Mouse (Mus musculus) MEL (cell line): ENCODE results near the gene Hebp2. TPM values are rescaled to one million over a fixed set of nuclear protein-coding genes. Genes with fewer than 3 reads are reported as not detected.

Source experiments
- DNase-seq: peaks from one replicate; pipeline ENCODE4 v3.0.0; 2011; ENCODE audit warnings: low read depth, low spot score
- H3K27ac ChIP-seq: 2 replicates; pipeline ENCODE4 v1.5.1; 2012; ENCODE audit warnings: low read depth, mild to moderate bottlenecking, control low read depth, low read length, moderate library complexity; ENCODE audit not compliant: control insufficient read depth
- H3K27me3 ChIP-seq, 2 experiments: fragments of 150-350 bp in 1 of 2; sonication (generic) in 1 of 2; 2 replicates each; pipeline ENCODE4 v1.6.1; 2012; ENCODE audit warnings: low read length in 2 of 2, mild to moderate bottlenecking in 2 of 2, improper control_type of control experiment in 1 of 2, moderate library complexity in 1 of 2; ENCODE audit not compliant: insufficient read depth in 2 of 2, control insufficient read depth in 1 of 2
- H3K36me3 ChIP-seq, 2 experiments: 2 replicates each; pipeline ENCODE4 v1.6.1; 2012 to 2014; ENCODE audit warnings: low read length in 2 of 2, improper control_type of control experiment in 1 of 2, inconsistent platforms in 1 of 2, mild to moderate bottlenecking in 1 of 2; ENCODE audit not compliant: insufficient read depth in 2 of 2, control insufficient read depth in 1 of 2
- H3K4me1 ChIP-seq, 2 experiments: fragments of 150-350 bp in 1 of 2; sonication (generic) in 1 of 2; 2 replicates each; pipeline ENCODE4 v1.6.1; 2012; ENCODE audit warnings: low read length in 2 of 2, improper control_type of control experiment in 1 of 2, mild to moderate bottlenecking in 1 of 2; ENCODE audit not compliant: insufficient read depth in 2 of 2, control insufficient read depth in 1 of 2
- H3K4me3 ChIP-seq, 2 experiments: fragments of 150-350 bp in 1 of 2; sonication (generic) in 1 of 2; 2 replicates each; pipeline ENCODE4 v1.5.1; 2012; ENCODE audit warnings: low read depth in 2 of 2, low read length in 2 of 2, mild to moderate bottlenecking in 2 of 2, moderate library complexity in 2 of 2, control low read depth in 1 of 2, improper control_type of control experiment in 1 of 2; ENCODE audit not compliant: control insufficient read depth in 1 of 2, insufficient read depth in 1 of 2
- H3K79me2 ChIP-seq: 2 replicates; pipeline ENCODE4 v1.6.1; 2012; ENCODE audit warnings: mild to moderate bottlenecking, low read length, moderate library complexity; ENCODE audit not compliant: control insufficient read depth, poor library complexity, insufficient read depth
- H3K9ac ChIP-seq: 2 replicates; pipeline ENCODE4 v1.6.1; 2012; ENCODE audit warnings: low read depth, mild to moderate bottlenecking, control low read depth, low read length, moderate library complexity; ENCODE audit not compliant: control insufficient read depth, poor library complexity, severe bottlenecking
- H3K9me3 ChIP-seq: fragments of 150-350 bp; sonication (generic); replicated peaks from 2 replicates; pipeline ENCODE4 v1.6.1; 2012; ENCODE audit warnings: mild to moderate bottlenecking, low read length, improper control_type of control experiment, moderate library complexity; ENCODE audit not compliant: insufficient read depth
- BHLHE40 ChIP-seq: IDR thresholded peaks from 2 replicates; pipeline ENCODE4 v1.6.1; 2012; ENCODE audit warnings: low read depth, mild to moderate bottlenecking, inconsistent platforms, low read length, improper control_type of control experiment, borderline replicate concordance
- CHD1 ChIP-seq: IDR thresholded peaks from 2 replicates; pipeline ENCODE4 v1.6.1; 2012; ENCODE audit warnings: low read depth, mild to moderate bottlenecking, inconsistent platforms, low read length, improper control_type of control experiment
- CHD2 ChIP-seq: IDR thresholded peaks from 2 replicates; pipeline ENCODE4 v1.6.1; 2011; ENCODE audit warnings: low read length, improper control_type of control experiment
- EP300 ChIP-seq, 2 experiments: IDR thresholded peaks; 2 replicates each; pipeline ENCODE4 v1.6.1; 2011; ENCODE audit warnings: improper control_type of control experiment in 2 of 2, low read length in 2 of 2, low read depth in 1 of 2, mild to moderate bottlenecking in 1 of 2
- ETS1 ChIP-seq: IDR thresholded peaks from 2 replicates; pipeline ENCODE4 v1.6.1; 2012; ENCODE audit warnings: low read depth, mild to moderate bottlenecking, inconsistent platforms, low read length, improper control_type of control experiment, moderate library complexity
- GATA1 ChIP-seq: IDR thresholded peaks from 2 replicates; pipeline ENCODE4 v1.6.1; 2011; ENCODE audit warnings: low read depth, low read length, improper control_type of control experiment
- KAT2A ChIP-seq: conservative IDR thresholded peaks from 2 replicates; pipeline ENCODE4 v1.6.1; 2012; ENCODE audit warnings: low read depth, low read length, improper control_type of control experiment, inconsistent platforms
- MAZ ChIP-seq: IDR thresholded peaks from 2 replicates; pipeline ENCODE4 v1.6.1; 2012; ENCODE audit warnings: low read depth, mild to moderate bottlenecking, inconsistent platforms, low read length, improper control_type of control experiment
- MEF2A ChIP-seq: IDR thresholded peaks from 2 replicates; pipeline ENCODE4 v1.6.1; 2014; ENCODE audit warnings: low read depth, mild to moderate bottlenecking, inconsistent platforms, low read length, improper control_type of control experiment; ENCODE audit not compliant: poor library complexity, insufficient replicate concordance, severe bottlenecking; ENCODE audit errors: extremely low read depth
- MXI1 ChIP-seq: IDR thresholded peaks from 2 replicates; pipeline ENCODE4 v1.6.1; 2011; ENCODE audit warnings: mild to moderate bottlenecking, low read depth, low read length, improper control_type of control experiment
- MYB ChIP-seq: IDR thresholded peaks from 2 replicates; pipeline ENCODE4 v1.6.1; 2011; ENCODE audit warnings: mild to moderate bottlenecking, low read depth, low read length, improper control_type of control experiment
- MYC ChIP-seq: IDR thresholded peaks from 2 replicates; pipeline ENCODE4 v1.6.1; 2011; ENCODE audit warnings: low read depth, mild to moderate bottlenecking, low read length, improper control_type of control experiment, moderate library complexity
- NELFE ChIP-seq: IDR thresholded peaks from 2 replicates; pipeline ENCODE4 v1.6.1; 2011; ENCODE audit warnings: low read depth, low read length, improper control_type of control experiment
- NRF1 ChIP-seq: IDR thresholded peaks from 2 replicates; pipeline ENCODE4 v1.6.1; 2014; ENCODE audit warnings: low read depth, mild to moderate bottlenecking, inconsistent platforms, low read length, improper control_type of control experiment, moderate library complexity; ENCODE audit not compliant: poor library complexity, insufficient read depth, severe bottlenecking
- POLR2A ChIP-seq, 2 experiments: IDR thresholded peaks; 2 replicates each; pipeline ENCODE4 v1.6.1; 2011 to 2012; ENCODE audit warnings: low read length in 2 of 2, mild to moderate bottlenecking in 2 of 2, control low read depth in 1 of 2, improper control_type of control experiment in 1 of 2, low read depth in 1 of 2, moderate library complexity in 1 of 2; ENCODE audit not compliant: control insufficient read depth in 1 of 2, insufficient read depth in 1 of 2, poor library complexity in 1 of 2
- POLR2AphosphoS2 ChIP-seq: IDR thresholded peaks from 2 replicates; pipeline ENCODE4 v1.6.1; 2011; ENCODE audit warnings: low read length, improper control_type of control experiment
- RCOR1 ChIP-seq: IDR thresholded peaks from 2 replicates; pipeline ENCODE4 v1.6.1; 2012; ENCODE audit warnings: low read depth, mild to moderate bottlenecking, inconsistent platforms, low read length, improper control_type of control experiment
- SIN3A ChIP-seq: IDR thresholded peaks from 2 replicates; pipeline ENCODE4 v1.6.1; 2012; ENCODE audit warnings: low read length, improper control_type of control experiment, inconsistent platforms
- SMC3 ChIP-seq: IDR thresholded peaks from 2 replicates; pipeline ENCODE4 v1.6.1; 2011; ENCODE audit warnings: low read depth, low read length, improper control_type of control experiment
- UBTF ChIP-seq: IDR thresholded peaks from 2 replicates; pipeline ENCODE4 v1.6.1; 2012; ENCODE audit warnings: low read depth, mild to moderate bottlenecking, inconsistent platforms, low read length, improper control_type of control experiment, moderate library complexity, borderline replicate concordance; ENCODE audit not compliant: insufficient read depth
- USF1 ChIP-seq: IDR thresholded peaks from 2 replicates; pipeline ENCODE4 v1.6.1; 2014; ENCODE audit warnings: low read depth, mild to moderate bottlenecking, inconsistent platforms, low read length, improper control_type of control experiment, moderate library complexity
- ZC3H11A ChIP-seq: IDR thresholded peaks from 2 replicates; pipeline ENCODE4 v1.6.1; 2012; ENCODE audit warnings: low read depth, mild to moderate bottlenecking, inconsistent platforms, low read length, improper control_type of control experiment
- ZNF384 ChIP-seq: IDR thresholded peaks from 2 replicates; pipeline ENCODE4 v1.6.1; 2012; ENCODE audit warnings: low read depth, mild to moderate bottlenecking, inconsistent platforms, low read length, improper control_type of control experiment
- polyA plus RNA-seq, 2 experiments: library from polyadenylated mRNA; stranded (reverse) in 1 of 2; unstranded in 1 of 2; fragments of >175 nt in 1 of 2; fragments of >200 nt in 1 of 2; gene quantifications; 2 replicates each; pipeline versions ENCODE4 v1.2.1 to v1.2.4; 2012; ENCODE audit warnings: low replicate concordance in 2 of 2, low read depth in 1 of 2; ENCODE audit not compliant: insufficient read length in 2 of 2, insufficient read depth in 1 of 2, missing spikeins in 1 of 2
- total RNA-seq: library from RNA; depleted of rRNA; stranded (reverse); fragments of 300-350 nt; gene quantifications from 2 replicates; pipeline ENCODE4 v1.2.3, GENCODE M21; 2012; rRNA removed

Gene Hebp2
- total RNA-seq, result not detected in 2 replicates
- not detected for polyA plus RNA-seq

DNA sequence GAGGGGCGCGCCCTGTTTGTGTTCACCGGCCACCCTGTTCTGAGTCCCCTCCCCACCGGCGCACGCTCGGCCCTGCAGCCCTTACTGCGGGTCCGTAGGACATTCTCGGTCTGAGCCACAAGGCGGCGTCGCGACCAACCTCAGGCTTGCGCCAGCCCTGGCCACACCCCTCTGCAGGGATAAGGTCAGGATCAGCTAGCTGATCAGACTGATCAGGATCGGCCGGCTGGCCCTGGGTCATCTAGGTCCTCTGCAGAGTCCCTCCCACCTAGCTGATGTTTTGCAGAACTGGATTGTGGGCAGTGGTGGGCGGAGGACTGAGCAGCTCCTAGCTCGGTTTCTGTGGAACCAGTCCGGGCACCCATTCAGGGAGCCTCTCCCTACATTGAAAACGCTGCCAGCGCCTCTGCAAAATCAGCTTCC lies at the start of gene Hebp2:
TSS of gene Hebp2 (minus strand) at position 264 of the 423 bp plus-strand sequence.
- no peak within 1 kb of the TSS for H3K4me3 ChIP-seq
- no peak within 1 kb of the TSS for H3K27ac ChIP-seq
- H3K9me3 ChIP-seq, result no peaks in the 10 kb centered on the region
- DNase-seq, result no peak
- H3K36me3 ChIP-seq, result no peaks in the 10 kb centered on the region
- H3K9ac ChIP-seq, result no peak within 1 kb of the TSS
- no peaks in the 10 kb centered on the region for H3K79me2 ChIP-seq
- no peaks in the 10 kb centered on the region for H3K4me1 ChIP-seq
- H3K27me3 ChIP-seq, result no peaks in the 10 kb centered on the region
- TF ChIP-seq UBTF, result no peak
- TF ChIP-seq MAZ, result no peak
- no peak for TF ChIP-seq MYB
- TF ChIP-seq RCOR1, result no peak
- no peak for TF ChIP-seq USF1

GRCm38 (mm10) chr10:18589455-18589854 lies 43.6 kb upstream of the Hebp2 start:
- H3K27ac ChIP-seq, result no peak overlapping the region
- H3K79me2 ChIP-seq, result no peaks in the 10 kb centered on the region
- TF ChIP-seq MEF2A (no peak), KAT2A (no peak), SMC3 (no peak), NRF1 (no peak), MYC (no peak), SIN3A (no peak)
- no peak overlapping the region for H3K4me3 ChIP-seq
- no peaks in the 10 kb centered on the region for H3K4me1 ChIP-seq
- no peaks in the 10 kb centered on the region for H3K9me3 ChIP-seq
- H3K27me3 ChIP-seq, result no peaks in the 10 kb centered on the region
- H3K9ac ChIP-seq, result no peak overlapping the region
- no peaks in the 10 kb centered on the region for H3K36me3 ChIP-seq
- DNase-seq, result no peak

DNA sequence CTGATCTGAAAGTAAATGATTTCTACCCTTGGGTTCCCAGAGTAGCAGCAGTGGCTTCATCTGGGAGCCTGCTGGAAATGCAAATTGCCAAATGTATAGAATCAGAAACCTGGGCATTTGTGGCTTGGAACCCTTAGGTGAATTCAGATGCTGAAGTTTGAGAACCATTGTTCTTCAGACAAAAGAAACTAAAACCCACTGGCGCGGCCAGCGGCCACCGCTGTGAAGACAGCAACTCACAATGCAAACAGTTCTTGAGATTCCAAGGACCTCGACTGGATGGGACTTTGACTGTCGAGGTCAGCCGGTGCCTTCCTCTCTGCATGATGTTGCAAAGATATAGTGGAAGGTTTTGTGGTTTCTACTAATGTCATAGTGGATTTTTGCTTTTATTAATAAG lies 38.3 kb upstream of the Hebp2 start:
- no peak overlapping the region for H3K4me3 ChIP-seq

More for the DNA sequence above, 38.3 kb upstream of the Hebp2 start:
- no peak for DNase-seq
- Histone ChIP-seq H3K36me3 (no peaks in the 10 kb centered on the region), H3K4me1 (no peaks in the 10 kb centered on the region), H3K27me3 (no peaks in the 10 kb centered on the region), H3K9ac (no peak overlapping the region), H3K9me3 (no peaks in the 10 kb centered on the region), H3K27ac (no peak overlapping the region), H3K79me2 (no peaks in the 10 kb centered on the region)
- no peak for TF ChIP-seq POLR2AphosphoS2
- no peak for TF ChIP-seq MXI1
- no peak for TF ChIP-seq CHD2
- TF ChIP-seq BHLHE40, result no peak
- no peak for TF ChIP-seq GATA1
- no peak for TF ChIP-seq ZNF384
- no peak for TF ChIP-seq NELFE
- TF ChIP-seq MAZ, result no peak
- TF ChIP-seq ETS1, result no peak
- no peak for TF ChIP-seq CHD1
- TF ChIP-seq KAT2A, result no peak
- TF ChIP-seq MEF2A, result no peak
- no peak for TF ChIP-seq RCOR1
- no peak for TF ChIP-seq POLR2A (IDR thresholded peaks at IDR 0.05; ENCODE audit: control insufficient read depth in 1 of 2, insufficient read depth in 1 of 2, low read depth in 1 of 2, low read length in 2 of 2, poor library complexity in 1 of 2)
- no peak for TF ChIP-seq MYC
- no peak for TF ChIP-seq USF1
- TF ChIP-seq ZC3H11A, result no peak
- no peak for TF ChIP-seq EP300 (IDR thresholded peaks at IDR 0.05; ENCODE audit: low read depth in 1 of 2, low read length in 2 of 2)
